Mouse (Mus musculus) erythroid progenitor cell, adult 5-6 weeks (primary cell): ENCODE results near the gene Fbxo10. TPM values are rescaled to one million over a fixed set of nuclear protein-coding genes. Genes with fewer than 3 reads are reported as not detected.
"Not testable (repeated sequence)": the region's sequence is repeated elsewhere in the genome, so short reads cannot be mapped to it uniquely, and the experiment has no call there.

ENCODE experiments used
- ATAC-seq: replicated peaks from 2 replicates; pipeline ENCODE4 v1.8.0; 2016; ENCODE audit warnings: moderate number of reproducible peaks, mild to moderate bottlenecking, moderate TSS enrichment, inconsistent platforms; ENCODE audit not compliant: poor library complexity, low FRiP score, severe bottlenecking
- total RNA-seq, 2 experiments: library from RNA; stranded (forward) in 1 of 2; stranded (reverse) in 1 of 2; fragments of 150-400 nt in 1 of 2; fragments of 186-747, 209-891 nt in 1 of 2; gene quantifications; 2 replicates each; pipeline versions ENCODE4 v1.2.3 to v1.2.4; 2015 to 2017; ENCODE audit warnings: low replicate concordance in 2 of 2

Fbxo10 gene
- total RNA-seq, 2 experiments from 2014 or later, result 9.6 to 14.8 TPM

DNA sequence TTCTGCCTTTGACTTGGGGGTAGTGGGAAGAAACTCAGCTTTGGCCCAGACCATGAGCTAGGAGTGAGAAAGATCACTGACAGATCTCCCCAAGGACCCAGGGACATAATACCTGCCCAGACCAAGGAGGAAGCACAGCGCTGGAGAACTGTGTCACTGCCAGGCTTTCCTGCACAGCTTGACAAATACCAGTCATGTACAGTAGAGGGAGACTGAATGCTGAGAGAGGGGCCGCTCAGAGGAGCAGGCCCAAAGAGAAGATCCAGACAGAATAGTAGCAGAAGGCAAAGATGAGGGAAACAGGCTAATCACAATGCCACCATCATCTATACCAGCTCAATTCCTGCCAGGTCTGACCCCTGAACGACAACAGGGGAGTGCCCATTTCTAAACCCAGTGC is 29.5 kb downstream of the Fbxo10 start:
- peak; percentile 40; the same call in 1 of the 2 replicates for ATAC-seq

- no peak for ATAC-seq
These were observed 36.4 kb downstream of the Fbxo10 start for GRCm38 (mm10) chr4:45047956-45048355.

DNA sequence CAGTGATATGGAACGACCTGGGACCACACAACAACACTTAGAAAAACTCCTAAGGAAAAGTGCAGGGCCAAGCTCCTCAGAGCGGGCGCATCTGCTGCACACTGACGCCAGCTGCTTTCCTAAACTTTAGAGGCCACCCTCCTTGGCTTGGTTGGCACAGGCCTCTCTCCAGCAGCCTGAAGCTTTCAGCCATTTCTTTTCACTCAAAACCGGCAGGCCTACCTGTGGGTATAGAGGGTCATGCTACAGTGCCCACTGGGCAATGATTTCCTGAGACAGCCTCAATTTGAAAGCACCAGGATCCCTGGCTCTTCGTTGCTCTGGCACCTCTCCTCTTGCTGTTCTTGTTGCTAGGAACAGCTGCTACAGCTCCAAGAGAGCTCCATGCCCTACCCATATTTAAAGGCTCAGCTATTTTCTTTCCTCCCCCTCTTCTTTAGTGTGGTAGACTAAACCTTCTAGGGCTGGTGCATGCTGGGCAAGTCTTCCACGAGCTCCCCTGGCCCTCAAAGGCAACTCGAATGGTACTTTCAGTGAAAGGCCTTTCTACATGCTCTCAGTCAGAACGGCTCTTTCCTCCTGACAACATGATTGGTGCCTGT is 37.0 kb downstream of the Fbxo10 start:
- ATAC-seq, result no peak

GRCm38 (mm10) chr4:45046679-45047078 is 37.7 kb downstream of the Fbxo10 start:
- no peak for ATAC-seq

GRCm38 (mm10) chr4:45040795-45041194 is 43.6 kb downstream of the Fbxo10 start:
- no peak for ATAC-seq

DNA sequence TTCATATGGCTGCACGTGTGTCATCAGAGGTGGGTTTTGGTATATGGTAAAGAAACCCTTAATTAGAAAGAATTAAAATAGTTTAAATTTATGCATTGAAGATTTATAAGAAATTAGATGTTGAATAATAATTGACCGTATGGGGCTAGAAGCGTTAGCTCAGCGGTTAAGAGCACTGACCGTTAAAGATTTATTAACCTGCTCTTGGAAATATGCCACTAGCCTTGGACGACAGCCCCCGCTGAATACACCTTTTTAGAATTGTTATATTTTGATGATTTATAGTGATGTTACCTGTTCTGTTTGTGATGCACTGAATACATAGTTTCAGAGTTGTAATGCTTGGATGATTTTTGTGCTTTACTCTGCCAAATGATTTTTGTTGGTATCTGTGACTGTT is 44.9 kb downstream of the Fbxo10 start:
- not testable (repeated sequence) for ATAC-seq

- not testable (repeated sequence) for ATAC-seq
These were observed 45.5 kb downstream of the Fbxo10 start for GRCm38 (mm10) chr4:45038879-45039278.

DNA sequence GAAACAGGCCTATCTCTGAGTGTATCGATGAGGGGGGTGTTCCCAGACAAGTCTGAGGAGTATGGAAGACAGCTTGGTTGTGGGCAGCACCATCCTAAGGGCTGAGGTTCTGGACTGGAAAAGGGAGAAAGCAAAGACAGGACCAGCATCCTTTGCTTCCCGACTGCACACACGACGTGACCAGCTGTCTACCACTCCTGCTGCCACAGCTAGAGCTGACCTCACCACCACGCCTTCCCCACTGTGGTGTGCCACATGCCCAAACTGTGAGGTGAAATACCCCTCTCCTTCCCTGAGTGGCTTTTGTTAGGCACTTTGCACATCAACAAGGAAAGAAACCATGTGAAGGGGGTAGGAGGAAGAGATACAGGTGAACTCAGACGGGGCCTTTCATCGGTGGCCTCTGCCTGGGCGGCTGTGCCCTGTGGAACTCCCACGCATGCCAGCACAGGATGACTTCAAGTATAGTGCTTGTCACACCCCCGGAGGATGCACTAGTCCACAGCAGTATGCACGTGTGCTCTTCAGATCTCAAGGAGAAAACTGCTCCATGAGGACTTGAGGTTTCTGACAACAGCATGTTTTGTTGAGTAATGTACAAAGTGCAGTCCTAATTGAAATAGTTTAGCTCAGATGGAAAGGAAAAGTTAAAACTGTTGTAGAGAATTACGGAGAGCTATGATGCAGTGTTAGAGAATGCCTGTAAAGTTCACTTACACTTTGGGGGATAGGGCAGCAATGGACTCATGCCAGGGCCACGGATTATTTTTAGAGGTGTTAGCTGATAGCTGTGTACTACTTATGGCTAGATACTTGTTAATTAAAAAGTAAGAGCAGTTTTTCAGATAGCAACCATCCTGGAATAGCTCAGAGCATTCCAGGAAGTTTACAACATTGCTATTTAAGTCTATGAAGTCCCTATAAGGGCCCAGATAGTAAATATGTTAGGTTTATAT is 46.7 kb downstream of the Fbxo10 start:
- ATAC-seq, result no peak

- no peak for ATAC-seq
These were observed 47.8 kb downstream of the Fbxo10 start for GRCm38 (mm10) chr4:45036571-45036970.

DNA sequence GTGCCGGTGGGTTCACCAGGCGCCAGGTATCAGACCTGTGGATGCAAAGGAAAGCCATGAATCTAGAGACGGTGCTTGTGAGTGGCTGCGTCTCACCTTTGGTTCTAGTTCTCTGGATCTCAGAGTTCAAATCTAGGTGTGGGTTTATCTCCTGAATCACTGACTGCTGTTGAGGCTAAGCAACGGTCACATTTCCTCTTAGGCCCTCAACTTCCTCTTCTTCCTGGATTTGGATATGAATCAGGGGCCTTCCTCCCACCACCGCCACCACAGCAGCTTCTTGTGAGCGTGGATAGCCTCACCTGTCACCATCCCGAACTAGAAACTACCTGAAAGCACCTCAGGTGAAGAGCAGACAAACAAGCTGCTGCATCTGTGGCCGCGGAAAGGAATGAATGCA is 48.4 kb downstream of the Fbxo10 start:
- no peak for ATAC-seq

DNA sequence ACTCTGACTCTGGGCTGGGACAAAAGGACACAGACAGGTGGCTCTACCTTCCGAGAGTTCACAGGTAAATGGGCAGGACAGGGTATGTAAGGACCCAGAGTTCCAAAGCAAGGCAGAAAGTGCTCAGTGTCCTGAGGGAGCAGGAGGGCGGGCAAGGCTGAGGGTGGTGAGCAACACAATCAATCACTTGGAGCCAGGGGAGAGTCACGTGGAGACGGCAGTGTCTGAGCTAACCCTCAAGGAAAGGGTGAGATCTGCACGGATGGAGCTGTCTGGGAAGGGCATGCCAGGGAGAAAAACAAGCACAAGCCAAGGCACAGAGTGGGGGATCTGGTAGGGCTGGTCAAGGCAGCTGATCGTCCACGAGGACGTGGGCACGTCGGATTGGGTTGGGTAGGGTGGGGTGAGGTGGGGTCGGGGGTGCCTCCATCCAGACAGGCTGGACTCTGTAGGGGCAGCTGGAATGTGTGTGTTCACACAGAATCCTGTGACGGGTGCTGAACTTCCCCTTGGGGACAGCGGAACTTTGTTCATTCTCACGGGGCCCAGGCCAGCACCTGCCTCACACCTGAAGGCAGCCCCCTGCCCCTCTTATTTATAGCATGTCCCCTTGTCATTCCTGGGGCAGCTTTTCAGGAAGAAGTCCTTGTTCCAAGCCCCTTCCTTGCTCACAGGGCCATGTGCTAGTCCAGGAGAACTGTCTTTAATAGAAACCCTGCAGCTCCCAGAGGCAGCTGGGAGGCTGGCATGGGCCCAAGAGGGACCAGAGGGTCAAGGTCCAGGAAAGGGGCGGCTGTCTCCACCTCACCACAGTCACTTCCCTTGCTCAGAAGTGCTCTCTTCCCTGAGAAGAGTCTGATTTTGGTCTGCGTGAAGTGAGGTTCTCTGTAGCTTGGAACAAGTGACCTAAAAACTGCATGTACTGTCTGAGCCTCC is 49.4 kb downstream of the Fbxo10 start:
- no peak for ATAC-seq

DNA sequence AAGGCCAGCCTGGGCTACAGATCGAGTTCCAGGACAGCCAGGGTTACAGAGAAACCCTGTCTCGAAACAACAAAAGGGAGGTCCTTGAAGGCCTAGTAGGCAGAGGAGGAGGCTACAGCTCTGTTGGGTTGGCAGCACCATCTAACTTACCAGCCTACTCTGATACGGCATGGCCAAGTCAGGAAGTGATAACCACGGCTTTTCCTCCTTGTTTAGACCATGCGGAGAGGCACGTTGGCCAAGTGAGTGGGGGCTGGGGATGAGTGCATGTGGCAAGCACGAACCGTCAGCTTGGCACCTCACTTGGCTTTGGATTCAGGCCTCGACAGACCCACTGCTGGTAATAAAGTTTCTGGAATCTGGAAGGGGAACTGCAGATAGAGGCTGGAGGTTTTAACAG is 51.8 kb downstream of the Fbxo10 start:
- ATAC-seq, result no peak

DNA sequence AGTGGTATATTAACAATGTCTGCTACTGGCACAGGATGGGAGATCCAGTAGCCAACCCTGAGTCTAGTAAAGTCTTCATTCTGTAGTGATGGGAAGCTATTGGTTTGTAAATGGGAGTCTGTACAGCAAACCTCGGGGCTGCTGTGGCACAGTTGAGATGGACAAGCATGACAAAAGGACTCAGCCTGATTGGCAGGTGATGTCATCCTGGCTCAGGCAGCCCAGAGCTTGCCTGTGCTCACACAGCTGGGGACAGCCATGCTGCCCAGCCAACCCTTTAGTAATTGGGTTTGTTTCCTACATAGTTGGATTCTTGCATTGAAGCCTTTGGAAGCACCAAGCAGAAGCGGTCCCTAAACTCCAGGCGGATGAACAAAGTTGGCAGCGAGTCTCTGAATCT is 57.9 kb downstream of the Fbxo10 start:
- no peak for ATAC-seq

- ATAC-seq, result no peak
These were observed 65.4 kb downstream of the Fbxo10 start for GRCm38 (mm10) chr4:45019009-45019408.

DNA sequence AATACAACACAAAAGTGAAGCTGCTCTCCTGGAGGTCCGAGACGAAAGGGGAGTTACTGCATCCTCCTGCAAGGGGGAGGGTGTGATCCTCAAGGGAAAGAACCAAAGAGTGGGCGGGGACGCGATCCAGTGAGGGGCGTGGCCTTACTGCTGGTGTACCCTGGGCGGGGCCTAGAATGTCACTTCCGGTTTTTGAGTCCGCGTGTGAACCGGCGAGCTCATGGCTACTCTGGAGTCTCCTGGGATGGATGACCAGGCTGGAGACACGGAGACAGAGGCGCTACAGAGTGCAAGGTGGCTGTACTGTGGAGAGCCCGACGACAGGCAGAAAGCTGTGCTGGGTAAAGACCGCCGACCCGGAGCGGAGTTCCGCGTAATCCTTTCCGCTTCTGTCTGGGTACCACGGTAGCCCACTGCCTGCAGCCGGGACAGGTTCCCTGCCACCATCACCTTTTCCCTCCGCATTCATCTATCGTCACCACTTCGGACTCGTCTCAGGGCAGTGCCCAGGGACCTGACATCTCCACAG is 65.9 kb downstream of the Fbxo10 start, which contains the start of gene Polr1e:
TSS of gene Polr1e (plus strand) at position 132 of the 529 bp plus-strand sequence.
- peak; percentile 95 for ATAC-seq

GRCm38 (mm10) chr4:45015615-45016014 is 68.8 kb downstream of the Fbxo10 start:
- no peak for ATAC-seq

DNA sequence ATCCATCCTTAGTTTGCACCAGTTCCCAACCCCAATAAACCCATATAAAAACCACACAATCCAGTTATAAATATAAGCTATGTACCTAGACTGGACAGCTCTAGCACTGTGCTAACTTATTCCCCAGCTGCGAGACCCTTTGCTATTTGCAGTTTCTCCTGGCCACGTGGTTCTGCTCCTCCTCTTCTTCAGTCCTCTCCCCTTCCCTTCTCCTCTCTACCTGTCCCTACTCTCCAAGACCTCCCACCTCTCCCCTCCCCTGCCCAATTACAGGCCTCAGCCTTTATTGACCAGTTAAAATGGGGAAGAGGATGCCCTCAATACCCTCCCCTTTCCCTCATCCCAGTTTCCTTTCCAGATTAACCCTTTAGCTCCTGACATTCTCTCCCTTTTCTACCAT is 70.9 kb downstream of the Fbxo10 start:
- ATAC-seq, result no peak

DNA sequence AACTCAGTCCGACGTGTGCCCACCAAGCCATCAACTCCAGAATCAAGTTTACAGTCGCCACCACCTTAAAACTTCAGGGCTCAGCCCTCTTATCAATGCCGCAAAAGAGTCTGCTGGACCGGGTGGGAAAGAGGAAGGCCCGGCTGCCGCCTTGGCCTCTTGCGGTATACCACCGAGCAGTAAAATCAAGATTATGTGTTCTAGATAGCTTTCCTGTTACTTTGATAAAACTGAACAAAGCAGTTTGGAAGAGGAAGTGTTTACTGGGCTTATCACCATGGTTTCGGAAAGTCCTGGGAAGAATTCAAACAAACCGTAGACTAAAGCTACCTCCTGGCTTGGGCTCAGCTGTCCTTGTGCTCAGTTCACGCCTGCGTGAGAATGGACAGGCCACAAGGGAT is 71.4 kb downstream of the Fbxo10 start:
- ATAC-seq, result peak; percentile 10

DNA sequence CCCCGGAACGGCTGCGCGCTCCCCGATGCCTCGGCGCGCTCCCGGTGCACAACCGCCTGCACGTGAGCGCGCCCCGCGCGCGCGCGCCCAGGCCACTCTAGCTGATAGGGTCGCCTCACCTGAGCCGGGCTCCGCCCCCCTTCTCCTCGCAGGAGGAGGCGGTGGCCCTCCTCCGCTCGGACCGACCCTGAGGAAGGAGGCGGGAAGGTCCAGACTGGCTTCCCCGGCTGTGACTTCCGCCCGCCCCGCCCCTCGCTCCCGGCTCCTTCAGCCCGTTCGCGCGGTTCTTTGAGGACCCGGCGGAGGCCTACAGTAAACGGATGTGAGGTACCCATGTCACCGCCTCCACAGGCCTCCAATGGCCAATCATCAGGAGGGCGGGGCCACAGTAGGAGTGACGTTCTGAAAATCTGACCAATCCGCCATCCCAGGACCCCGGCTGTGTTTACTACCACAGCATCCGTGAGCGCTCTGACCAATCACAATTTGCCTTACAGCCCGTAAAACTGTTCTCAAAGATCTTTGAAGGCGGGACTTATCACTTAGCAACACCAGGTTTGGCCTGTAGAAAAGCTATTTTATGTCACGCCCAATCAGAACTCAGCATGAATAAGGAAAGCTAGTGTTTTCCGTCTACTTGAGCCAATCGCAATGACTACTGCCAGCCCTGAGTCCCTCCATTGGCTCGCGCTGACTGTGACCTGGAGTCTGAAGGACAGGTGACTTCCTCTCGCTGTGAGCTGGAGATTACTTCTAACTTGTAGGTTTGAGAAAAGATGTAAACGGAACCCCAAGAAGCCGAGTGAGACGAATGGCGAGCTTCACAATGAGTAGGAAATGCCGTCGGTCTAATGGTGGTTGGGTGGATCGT is 72.1 kb downstream of the Fbxo10 start, which contains the start of gene Zbtb5:
TSS of gene Zbtb5 (minus strand) at position 308 of the 871 bp plus-strand sequence.
- ATAC-seq, result peak; percentile 87
